Mouse (Mus musculus): ENCODE measurements around the gene Ccdc51. TPM values are rescaled to one million over a fixed set of nuclear protein-coding genes. Genes with fewer than 3 reads are reported as not detected.

The Ccdc51 gene
- polyA plus RNA-seq, 1 experiment = 9.7 TPM

- TF ChIP-seq CTCF (IDR thresholded peaks at IDR 0.05; ENCODE audit: borderline replicate concordance, extremely low read depth, insufficient read depth, insufficient read length) (no peak), POLR2A (IDR thresholded peaks at IDR 0.05; ENCODE audit: borderline replicate concordance, extremely low read depth, insufficient read depth, insufficient read length, poor library complexity, severe bottlenecking) (no peak)
- DNase-seq (ENCODE audit: low read depth) = no peak
Measured at GRCm38 (mm10) chr9:109051011-109051501, 31.2 kb upstream of the Ccdc51 start.

- TF ChIP-seq CTCF (IDR thresholded peaks at IDR 0.05; ENCODE audit: borderline replicate concordance, extremely low read depth, insufficient read depth, insufficient read length) (no peak), POLR2A (IDR thresholded peaks at IDR 0.05; ENCODE audit: borderline replicate concordance, extremely low read depth, insufficient read depth, insufficient read length, poor library complexity, severe bottlenecking) (no peak)
- no peak for DNase-seq (ENCODE audit: low read depth)
Measured at GRCm38 (mm10) chr9:109051651-109052489, 30.4 kb upstream of the Ccdc51 start.

GRCm38 (mm10) chr9:109052490-109053260, 29.6 kb upstream of the Ccdc51 start:
- TF ChIP-seq CTCF (IDR thresholded peaks at IDR 0.05; ENCODE audit: borderline replicate concordance, extremely low read depth, insufficient read depth, insufficient read length) (no peak), POLR2A (IDR thresholded peaks at IDR 0.05; ENCODE audit: borderline replicate concordance, extremely low read depth, insufficient read depth, insufficient read length, poor library complexity, severe bottlenecking) (no peak)

DNA sequence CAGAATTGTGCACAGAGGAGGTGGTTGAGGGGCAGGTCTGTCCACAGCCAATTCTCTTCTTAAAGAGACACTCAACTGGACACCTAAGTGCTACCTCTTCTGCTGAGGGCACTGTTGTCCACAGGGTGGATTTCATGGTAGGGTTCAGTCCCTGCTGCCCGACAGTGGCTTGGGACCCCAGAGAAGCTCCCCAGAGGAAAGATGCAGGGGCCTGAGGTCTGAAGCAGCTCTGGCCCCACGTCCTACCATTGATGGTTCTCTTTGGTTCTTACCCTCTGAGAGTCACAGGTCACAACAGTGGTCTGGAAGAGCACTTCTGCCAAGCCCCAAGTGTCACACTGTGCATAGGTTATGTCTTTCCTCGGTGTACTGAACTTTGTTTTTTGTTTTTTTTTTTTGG, 28.9 kb upstream of the Ccdc51 start:
- TF ChIP-seq CTCF (IDR thresholded peaks at IDR 0.05; ENCODE audit: borderline replicate concordance, extremely low read depth, insufficient read depth, insufficient read length) (no peak), POLR2A (IDR thresholded peaks at IDR 0.05; ENCODE audit: borderline replicate concordance, extremely low read depth, insufficient read depth, insufficient read length, poor library complexity, severe bottlenecking) (no peak)

More at GRCm38 (mm10) chr9:109052490-109053260, 29.6 kb upstream of the Ccdc51 start:
- no peak for DNase-seq (ENCODE audit: low read depth)

DNA sequence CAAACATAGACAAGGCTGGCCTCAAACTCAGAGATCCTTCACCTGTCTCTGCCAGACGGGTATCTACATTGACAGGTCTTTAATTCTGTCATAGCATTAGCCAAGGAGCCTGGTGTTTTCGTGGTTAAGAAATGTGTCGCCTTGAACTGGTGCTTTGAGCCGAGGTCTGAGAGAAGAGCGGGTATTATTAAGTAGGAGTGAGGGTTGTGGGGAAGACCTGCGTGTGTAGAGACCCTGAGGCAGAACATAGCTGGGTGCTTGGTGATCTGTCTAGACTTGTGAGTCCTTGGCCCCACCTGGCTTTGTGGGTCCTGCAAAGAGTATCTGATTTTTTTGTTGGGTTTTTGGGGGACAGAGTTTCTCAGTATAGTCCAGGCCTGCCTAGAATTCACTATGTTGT, 28.4 kb upstream of the Ccdc51 start:
- TF ChIP-seq CTCF (IDR thresholded peaks at IDR 0.05; ENCODE audit: borderline replicate concordance, extremely low read depth, insufficient read depth, insufficient read length) (no peak), POLR2A (IDR thresholded peaks at IDR 0.05; ENCODE audit: borderline replicate concordance, extremely low read depth, insufficient read depth, insufficient read length, poor library complexity, severe bottlenecking) (no peak)
- no peak for DNase-seq (ENCODE audit: low read depth)

More for the DNA sequence above, 28.9 kb upstream of the Ccdc51 start:
- no peak for DNase-seq (ENCODE audit: low read depth)

- TF ChIP-seq CTCF (IDR thresholded peaks at IDR 0.05; ENCODE audit: borderline replicate concordance, extremely low read depth, insufficient read depth, insufficient read length) (no peak), POLR2A (IDR thresholded peaks at IDR 0.05; ENCODE audit: borderline replicate concordance, extremely low read depth, insufficient read depth, insufficient read length, poor library complexity, severe bottlenecking) (no peak)
- DNase-seq (ENCODE audit: low read depth) = peak; percentile 88
Measured at GRCm38 (mm10) chr9:109054712-109055111, 27.6 kb upstream of the Ccdc51 start.

- TF ChIP-seq CTCF (IDR thresholded peaks at IDR 0.05; ENCODE audit: borderline replicate concordance, extremely low read depth, insufficient read depth, insufficient read length) (no peak), POLR2A (IDR thresholded peaks at IDR 0.05; ENCODE audit: borderline replicate concordance, extremely low read depth, insufficient read depth, insufficient read length, poor library complexity, severe bottlenecking) (no peak)
Measured at GRCm38 (mm10) chr9:109055271-109056030, 26.8 kb upstream of the Ccdc51 start.

GRCm38 (mm10) chr9:109056081-109056690, 26.1 kb upstream of the Ccdc51 start:
- TF ChIP-seq CTCF (IDR thresholded peaks at IDR 0.05; ENCODE audit: borderline replicate concordance, extremely low read depth, insufficient read depth, insufficient read length) = no peak
- TF ChIP-seq POLR2A (IDR thresholded peaks at IDR 0.05; ENCODE audit: borderline replicate concordance, extremely low read depth, insufficient read depth, insufficient read length, poor library complexity, severe bottlenecking) = no peak
- no peak for DNase-seq (ENCODE audit: low read depth)

More at GRCm38 (mm10) chr9:109055271-109056030, 26.8 kb upstream of the Ccdc51 start:
- DNase-seq (ENCODE audit: low read depth) = no peak

DNA sequence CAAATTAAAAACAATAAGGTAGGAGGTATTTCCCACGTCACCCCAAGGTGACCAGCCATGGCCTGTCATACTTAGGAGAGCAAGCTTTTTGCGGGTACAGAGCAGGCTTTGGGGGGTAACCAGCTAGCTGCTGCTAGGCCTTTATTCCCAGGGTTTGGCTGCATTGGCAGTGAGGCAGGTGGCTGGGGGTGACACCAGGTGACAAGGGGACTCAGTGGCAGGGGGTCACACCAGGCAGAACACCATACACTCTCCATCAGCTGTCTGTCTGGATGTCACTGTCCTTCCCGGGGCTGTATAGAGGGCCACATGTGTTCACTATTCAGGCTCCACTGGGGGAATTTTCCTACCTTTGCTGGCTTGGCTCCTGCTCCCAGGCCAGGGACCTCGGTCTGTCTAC, 25.4 kb upstream of the Ccdc51 start:
- TF ChIP-seq CTCF (IDR thresholded peaks at IDR 0.05; ENCODE audit: borderline replicate concordance, extremely low read depth, insufficient read depth, insufficient read length) (no peak), POLR2A (IDR thresholded peaks at IDR 0.05; ENCODE audit: borderline replicate concordance, extremely low read depth, insufficient read depth, insufficient read length, poor library complexity, severe bottlenecking) (no peak)
- no peak for DNase-seq (ENCODE audit: low read depth)

GRCm38 (mm10) chr9:109057543-109057942, 24.8 kb upstream of the Ccdc51 start:
- no peak for DNase-seq (ENCODE audit: low read depth)
- TF ChIP-seq POLR2A (IDR thresholded peaks at IDR 0.05; ENCODE audit: borderline replicate concordance, extremely low read depth, insufficient read depth, insufficient read length, poor library complexity, severe bottlenecking) = no peak
- no peak for TF ChIP-seq CTCF (IDR thresholded peaks at IDR 0.05; ENCODE audit: borderline replicate concordance, extremely low read depth, insufficient read depth, insufficient read length)

Measured in brain, embryonic 14.5 days (tissue).